Mouse (Mus musculus) cerebellum, adult 2 months (tissue): ENCODE results near the gene Itpripl2.

Experiments
- CTCF ChIP-seq: fragments of 200-500 bp; IDR thresholded peaks from 2 replicates; pipeline ENCODE4 v1.5.1; 2011; ENCODE audit warnings: low read depth, mild to moderate bottlenecking, control low read depth, low read length, moderate library complexity, borderline replicate concordance; ENCODE audit not compliant: insufficient read depth
- POLR2A ChIP-seq: fragments of 200-500 bp; IDR thresholded peaks from 2 replicates; pipeline ENCODE4 v1.6.1; 2011; ENCODE audit warnings: low read length, control low read depth, borderline replicate concordance; ENCODE audit not compliant: insufficient read depth

DNA sequence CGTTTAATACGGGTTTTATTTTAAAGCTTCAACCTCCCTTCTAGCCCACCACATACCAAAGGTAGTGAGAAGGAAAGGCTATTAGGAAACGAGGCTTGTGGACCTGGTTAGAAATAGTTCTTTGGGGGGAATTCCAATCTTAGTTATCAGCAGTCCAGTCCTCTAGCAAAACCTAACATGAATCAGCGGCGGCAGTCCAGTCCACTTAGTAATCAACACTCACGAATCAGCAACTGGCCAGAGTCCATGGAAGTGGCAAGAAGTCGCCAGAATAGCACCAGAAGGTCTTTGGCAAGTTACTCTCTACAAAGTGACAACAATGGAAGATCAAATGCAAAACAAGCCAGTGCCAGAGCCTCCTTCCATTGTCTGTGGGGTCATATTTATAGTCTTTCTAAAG, 16.8 kb upstream of the Itpripl2 start:
- TF ChIP-seq CTCF (no peak), POLR2A (no peak)
